Mouse (Mus musculus): ENCODE data around the gene Pbld1. TPM values are rescaled to one million over a fixed set of nuclear protein-coding genes. Genes with fewer than 3 reads are reported as not detected.

Gene Pbld1
- polyA plus RNA-seq, 1 experiment, result 4.7 TPM

DNA sequence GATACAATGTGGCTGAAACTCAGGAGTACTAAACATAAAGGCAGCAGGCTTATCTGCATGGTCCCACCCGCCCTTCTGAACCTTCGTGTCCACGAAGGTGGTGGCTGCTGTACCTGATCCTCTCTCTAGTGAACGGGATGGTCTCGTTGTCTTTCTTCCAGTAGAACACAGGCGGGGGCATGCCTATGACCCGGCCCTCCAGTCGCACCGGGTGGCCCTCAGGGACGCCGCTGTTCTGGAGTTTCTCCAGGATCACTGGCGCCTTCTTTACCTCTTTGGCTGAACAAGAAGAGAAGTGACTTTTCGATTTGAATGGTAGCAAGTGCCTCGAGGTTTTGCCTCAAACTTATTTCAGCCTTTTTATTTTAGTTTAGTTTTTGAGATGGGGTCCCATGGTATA is 60.0 kb downstream of the Pbld1 start:
- Histone ChIP-seq H3K27me3 (ENCODE audit: control insufficient read depth, insufficient read depth, low read length) (no peaks in the 10 kb centered on the region), H3K36me3 (ENCODE audit: control insufficient read depth, insufficient read depth, low read length) (no peaks in the 10 kb centered on the region), H3K27ac (ENCODE audit: insufficient read depth, low read depth, low read length) (no peak overlapping the region), H3K4me1 (ENCODE audit: control insufficient read depth, insufficient read depth, insufficient read length, low read length) (no peaks in the 10 kb centered on the region), H3K4me3 (ENCODE audit: low read depth, low read length) (no peak overlapping the region)
- WGBS, result 64% methylated on average over 14 of the region's 14 CpGs
- TF ChIP-seq POLR2A (IDR thresholded peaks at IDR 0.05; ENCODE audit: low read depth, low read length) (no peak), CTCF (IDR thresholded peaks at IDR 0.05; ENCODE audit: extremely low read depth, insufficient read length, insufficient replicate concordance, low read depth, low read length) (no peak)

DNA sequence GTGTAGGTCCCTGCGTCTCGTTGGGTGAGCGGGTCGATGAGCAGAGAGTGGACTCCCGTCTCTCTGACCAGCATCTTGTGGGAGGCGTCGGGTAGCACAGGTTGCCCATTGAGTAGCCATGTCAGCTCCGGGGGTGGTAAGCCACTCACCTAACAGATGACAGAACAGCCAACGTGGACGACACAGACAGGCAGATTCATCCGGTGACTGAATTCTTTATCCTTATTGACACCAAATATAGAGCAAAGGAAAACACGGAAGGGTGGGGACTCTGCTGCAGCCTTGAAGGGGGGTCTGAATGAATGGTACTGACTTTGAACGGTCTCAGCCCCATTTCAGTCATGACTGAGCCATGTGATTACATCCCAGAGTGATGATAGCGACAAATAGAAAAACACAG is 62.0 kb downstream of the Pbld1 start:
- H3K36me3 ChIP-seq (ENCODE audit: control insufficient read depth, insufficient read depth, low read length), result no peaks in the 10 kb centered on the region
- H3K27me3 ChIP-seq (ENCODE audit: control insufficient read depth, insufficient read depth, low read length), result no peaks in the 10 kb centered on the region
- no peak overlapping the region for H3K4me3 ChIP-seq (ENCODE audit: low read depth, low read length)
- 83% methylated on average over 14 of the region's 14 CpGs for WGBS
- TF ChIP-seq POLR2A (IDR thresholded peaks at IDR 0.05; ENCODE audit: low read depth, low read length) (no peak), CTCF (IDR thresholded peaks at IDR 0.05; ENCODE audit: extremely low read depth, insufficient read length, insufficient replicate concordance, low read depth, low read length) (no peak)
- H3K4me1 ChIP-seq (ENCODE audit: control insufficient read depth, insufficient read depth, insufficient read length, low read length), result no peaks in the 10 kb centered on the region
- H3K27ac ChIP-seq (ENCODE audit: insufficient read depth, low read depth, low read length), result no peak overlapping the region

DNA sequence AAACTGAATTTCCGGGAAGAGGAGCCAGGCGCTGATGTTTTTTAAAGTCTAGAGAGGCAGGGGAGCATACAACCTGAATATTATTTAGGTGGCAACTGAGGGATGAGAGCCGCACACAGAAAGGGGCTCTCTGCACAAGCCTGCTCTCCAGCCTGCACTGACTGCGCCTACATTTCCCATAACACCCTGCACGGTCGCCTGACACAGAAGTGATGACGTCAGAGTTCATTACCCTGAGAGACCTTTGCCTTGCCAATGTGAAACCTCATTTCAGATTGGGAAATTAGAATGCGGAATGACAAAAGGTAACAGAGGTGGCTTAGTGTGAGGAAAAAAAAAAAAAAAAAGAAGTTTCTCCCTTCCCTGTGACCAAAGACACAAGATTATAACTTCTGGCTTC is 62.6 kb downstream of the Pbld1 start:
- 21% methylated on average over 8 of the region's 8 CpGs for WGBS
- no peak for TF ChIP-seq CTCF (IDR thresholded peaks at IDR 0.05; ENCODE audit: extremely low read depth, insufficient read length, insufficient replicate concordance, low read depth, low read length)
- no peak for TF ChIP-seq POLR2A (IDR thresholded peaks at IDR 0.05; ENCODE audit: low read depth, low read length)
- H3K36me3 ChIP-seq (ENCODE audit: control insufficient read depth, insufficient read depth, low read length), result no peaks in the 10 kb centered on the region
- H3K4me3 ChIP-seq (ENCODE audit: low read depth, low read length), result no peak overlapping the region
- no peak overlapping the region for H3K27ac ChIP-seq (ENCODE audit: insufficient read depth, low read depth, low read length)
- H3K4me1 ChIP-seq (ENCODE audit: control insufficient read depth, insufficient read depth, insufficient read length, low read length), result no peaks in the 10 kb centered on the region
- no peaks in the 10 kb centered on the region for H3K27me3 ChIP-seq (ENCODE audit: control insufficient read depth, insufficient read depth, low read length)

DNA sequence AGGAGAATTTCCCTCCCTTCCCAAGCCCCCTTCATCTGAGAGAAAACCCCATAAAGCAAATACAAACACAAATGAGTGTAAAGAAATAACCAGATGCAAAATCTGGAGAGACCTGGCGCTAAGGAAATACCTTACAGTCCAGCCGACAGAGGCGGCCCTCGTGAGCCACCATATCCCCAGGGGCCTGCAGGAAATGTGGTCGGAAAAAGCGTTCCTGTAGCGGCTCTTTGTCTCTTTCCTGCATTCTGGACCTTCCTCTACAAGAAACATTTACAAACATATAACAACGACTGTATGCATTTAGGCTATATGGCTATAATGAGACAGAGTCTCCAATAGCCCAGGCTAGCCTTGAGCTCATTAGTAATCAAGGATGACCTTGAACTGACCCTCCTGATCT is 63.2 kb downstream of the Pbld1 start:
- Histone ChIP-seq H3K4me3 (ENCODE audit: low read depth, low read length) (no peak overlapping the region), H3K27me3 (ENCODE audit: control insufficient read depth, insufficient read depth, low read length) (no peaks in the 10 kb centered on the region), H3K36me3 (ENCODE audit: control insufficient read depth, insufficient read depth, low read length) (no peaks in the 10 kb centered on the region), H3K4me1 (ENCODE audit: control insufficient read depth, insufficient read depth, insufficient read length, low read length) (no peaks in the 10 kb centered on the region), H3K27ac (ENCODE audit: insufficient read depth, low read depth, low read length) (no peak overlapping the region)
- no peak for TF ChIP-seq CTCF (IDR thresholded peaks at IDR 0.05; ENCODE audit: extremely low read depth, insufficient read length, insufficient replicate concordance, low read depth, low read length)
- no peak for TF ChIP-seq POLR2A (IDR thresholded peaks at IDR 0.05; ENCODE audit: low read depth, low read length)
- WGBS, result 81% methylated on average over 8 of the region's 8 CpGs

DNA sequence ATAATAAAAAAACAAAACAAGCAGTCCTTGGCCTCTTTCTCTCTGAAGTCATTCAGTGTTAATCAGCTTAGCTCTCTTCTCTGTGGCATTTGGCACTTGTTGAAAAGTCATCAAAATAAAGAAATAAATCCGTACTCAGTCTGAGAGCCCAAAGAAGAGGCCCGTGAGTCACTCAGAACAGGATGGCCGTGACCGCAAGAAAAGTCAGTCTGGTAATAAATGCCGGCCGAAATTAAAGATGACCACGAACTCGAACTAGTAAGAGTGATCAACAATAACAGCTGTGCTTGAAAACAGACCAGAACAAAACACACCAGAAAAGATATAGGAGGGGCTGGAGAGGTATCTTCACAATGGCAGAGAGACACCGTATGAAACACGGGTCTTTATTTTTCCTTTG is 64.1 kb downstream of the Pbld1 start:
- no peak for TF ChIP-seq POLR2A (IDR thresholded peaks at IDR 0.05; ENCODE audit: low read depth, low read length)
- TF ChIP-seq CTCF (IDR thresholded peaks at IDR 0.05; ENCODE audit: extremely low read depth, insufficient read length, insufficient replicate concordance, low read depth, low read length), result no peak
- Histone ChIP-seq H3K27me3 (ENCODE audit: control insufficient read depth, insufficient read depth, low read length) (no peaks in the 10 kb centered on the region), H3K4me1 (ENCODE audit: control insufficient read depth, insufficient read depth, insufficient read length, low read length) (no peaks in the 10 kb centered on the region), H3K27ac (ENCODE audit: insufficient read depth, low read depth, low read length) (no peak overlapping the region), H3K36me3 (ENCODE audit: control insufficient read depth, insufficient read depth, low read length) (no peaks in the 10 kb centered on the region), H3K4me3 (ENCODE audit: low read depth, low read length) (no peak overlapping the region)
- 91% methylated on average over 10 of the region's 10 CpGs for WGBS

DNA sequence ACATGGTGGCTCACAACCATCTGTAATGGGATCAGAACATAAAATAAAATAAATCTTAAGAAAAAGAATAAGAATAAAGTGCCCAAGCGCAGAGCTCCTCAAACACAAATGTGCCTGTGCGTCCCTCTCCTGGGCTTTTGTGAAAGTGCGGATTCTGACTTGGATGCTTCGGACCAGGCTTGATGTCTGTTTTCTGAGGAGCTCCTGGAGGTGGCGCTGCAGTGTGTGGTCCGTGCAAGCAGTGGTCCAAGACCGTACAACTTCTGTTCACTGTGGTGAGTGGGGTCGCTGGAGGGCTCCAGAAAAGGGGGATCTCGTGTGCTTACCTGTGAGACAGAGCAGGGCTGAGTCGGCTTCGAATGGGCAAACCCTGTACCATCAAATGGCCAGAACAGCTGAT is 65.4 kb downstream of the Pbld1 start:
- Histone ChIP-seq H3K4me1 (ENCODE audit: control insufficient read depth, insufficient read depth, insufficient read length, low read length) (no peaks in the 10 kb centered on the region), H3K36me3 (ENCODE audit: control insufficient read depth, insufficient read depth, low read length) (no peaks in the 10 kb centered on the region), H3K4me3 (ENCODE audit: low read depth, low read length) (no peak overlapping the region), H3K27ac (ENCODE audit: insufficient read depth, low read depth, low read length) (no peak overlapping the region), H3K27me3 (ENCODE audit: control insufficient read depth, insufficient read depth, low read length) (no peaks in the 10 kb centered on the region)
- no peak for TF ChIP-seq POLR2A (IDR thresholded peaks at IDR 0.05; ENCODE audit: low read depth, low read length)
- no peak for TF ChIP-seq CTCF (IDR thresholded peaks at IDR 0.05; ENCODE audit: extremely low read depth, insufficient read length, insufficient replicate concordance, low read depth, low read length)
- 49% methylated on average over 11 of the region's 11 CpGs for WGBS

DNA sequence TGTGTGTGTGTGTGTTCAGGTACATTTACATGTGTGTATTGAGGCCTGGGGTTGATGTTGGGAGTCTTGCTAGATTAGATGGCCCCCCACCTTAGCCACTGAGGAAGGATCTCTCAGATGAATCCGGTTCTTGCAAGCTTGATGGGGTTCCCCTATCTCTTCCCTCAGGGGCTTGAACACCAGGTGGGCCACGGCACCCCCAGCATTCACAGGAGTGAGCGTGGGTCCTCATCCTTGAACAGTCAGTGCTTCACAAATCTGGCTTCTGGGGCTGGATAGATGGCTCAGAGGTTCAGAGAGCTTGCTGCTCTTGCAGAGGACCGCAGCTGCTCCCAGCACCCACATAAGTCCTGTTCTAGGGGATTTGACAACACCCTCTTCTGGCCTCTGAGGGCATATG is 66.2 kb downstream of the Pbld1 start:
- H3K27me3 ChIP-seq (ENCODE audit: control insufficient read depth, insufficient read depth, low read length), result no peaks in the 10 kb centered on the region
- no peaks in the 10 kb centered on the region for H3K36me3 ChIP-seq (ENCODE audit: control insufficient read depth, insufficient read depth, low read length)
- 77% methylated on average over 4 of the region's 4 CpGs for WGBS
- TF ChIP-seq CTCF (IDR thresholded peaks at IDR 0.05; ENCODE audit: extremely low read depth, insufficient read length, insufficient replicate concordance, low read depth, low read length) (no peak), POLR2A (IDR thresholded peaks at IDR 0.05; ENCODE audit: low read depth, low read length) (no peak)
- no peak overlapping the region for H3K27ac ChIP-seq (ENCODE audit: insufficient read depth, low read depth, low read length)
- H3K4me3 ChIP-seq (ENCODE audit: low read depth, low read length), result no peak overlapping the region
- H3K4me1 ChIP-seq (ENCODE audit: control insufficient read depth, insufficient read depth, insufficient read length, low read length), result no peaks in the 10 kb centered on the region

DNA sequence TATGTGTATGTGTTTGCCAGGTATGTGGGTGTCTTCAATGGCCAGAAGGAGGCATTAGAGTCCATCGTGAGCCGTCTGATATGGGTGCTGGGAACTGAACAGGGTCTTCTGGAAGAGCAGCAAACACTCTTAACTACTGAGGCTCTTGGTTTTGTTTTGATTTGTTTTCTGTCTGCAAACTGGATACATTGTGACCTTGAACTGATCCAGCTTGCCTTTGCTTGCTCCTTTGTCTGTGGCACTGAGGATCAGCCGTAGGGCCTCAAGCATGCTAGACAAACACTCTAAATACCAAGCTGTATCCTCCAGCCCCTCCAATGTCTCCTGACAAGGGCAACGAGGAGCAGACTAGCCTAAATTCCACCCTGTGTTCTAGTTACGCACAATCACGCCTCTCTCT is 67.2 kb downstream of the Pbld1 start:
- H3K27me3 ChIP-seq (ENCODE audit: control insufficient read depth, insufficient read depth, low read length), result no peaks in the 10 kb centered on the region
- no peaks in the 10 kb centered on the region for H3K36me3 ChIP-seq (ENCODE audit: control insufficient read depth, insufficient read depth, low read length)
- 90% methylated on average over 6 of the region's 6 CpGs for WGBS
- TF ChIP-seq CTCF (IDR thresholded peaks at IDR 0.05; ENCODE audit: extremely low read depth, insufficient read length, insufficient replicate concordance, low read depth, low read length) (no peak), POLR2A (IDR thresholded peaks at IDR 0.05; ENCODE audit: low read depth, low read length) (no peak)
- no peak overlapping the region for H3K4me3 ChIP-seq (ENCODE audit: low read depth, low read length)
- H3K4me1 ChIP-seq (ENCODE audit: control insufficient read depth, insufficient read depth, insufficient read length, low read length), result no peaks in the 10 kb centered on the region
- no peak overlapping the region for H3K27ac ChIP-seq (ENCODE audit: insufficient read depth, low read depth, low read length)

Other genes starting within 250 kb of the Pbld1 start
- gene Tet1, start 151.2 kb upstream of the Pbld1 start, polyA plus RNA-seq (2012; rRNA removed), result 0.23 and 0.38 TPM in 2 replicates
- 25.3 and 31.0 TPM in 2 replicates for gene Slc25a16, start 139.5 kb upstream of the Pbld1 start, polyA plus RNA-seq (2012; rRNA removed)
- gene Dna2, start 113.1 kb upstream of the Pbld1 start, polyA plus RNA-seq (2012; rRNA removed), result 1.4 and 3.0 TPM in 2 replicates
- 1.1 TPM in 2 replicates for gene Rufy2, start 79.9 kb upstream of the Pbld1 start, polyA plus RNA-seq (2012; rRNA removed)
- 2.7 and 9.4 TPM in 2 replicates for gene Hnrnph3, start 35.9 kb upstream of the Pbld1 start, polyA plus RNA-seq (2012; rRNA removed)
- 21.8 and 34.1 TPM in 2 replicates for gene Pbld2, start 35.8 kb upstream of the Pbld1 start, polyA plus RNA-seq (2012; rRNA removed)
- gene Atoh7, start 39.5 kb downstream of the Pbld1 start, polyA plus RNA-seq (2012; rRNA removed), result 0.08 TPM in 1 of 2 replicates, not detected in the other
- 0.05 TPM in 2 replicates for gene Mypn, start 143.8 kb downstream of the Pbld1 start, polyA plus RNA-seq (2012; rRNA removed)
- gene Herc4, start 183.6 kb downstream of the Pbld1 start, polyA plus RNA-seq (2012; rRNA removed), result 6.0 and 7.2 TPM in 2 replicates